Mouse (Mus musculus) kidney, adult 2 months (tissue): ENCODE measurements around the gene Ddias. TPM values are rescaled to one million over a fixed set of nuclear protein-coding genes. Genes with fewer than 3 reads are reported as not detected.
"Not testable (repeated sequence)": the region's sequence is repeated elsewhere in the genome, so short reads cannot be mapped to it uniquely, and the experiment has no call there.

Experiments used
- DNase-seq: peaks from one replicate; pipeline ENCODE4 v3.0.0; 2021
- H3K27ac ChIP-seq: fragments of 200-500 bp; 2 replicates; pipeline ENCODE4 v1.5.1; 2012; ENCODE audit warnings: low read depth, low read length, control low read depth, inconsistent platforms; ENCODE audit not compliant: insufficient read depth
- H3K27me3 ChIP-seq: fragments of 200-500 bp; replicated peaks from 2 replicates; pipeline ENCODE4 v1.6.1; 2012; ENCODE audit warnings: mild to moderate bottlenecking, moderate library complexity, low read length, inconsistent platforms; ENCODE audit not compliant: control insufficient read depth, insufficient read depth
- H3K36me3 ChIP-seq: fragments of 200-500 bp; 2 replicates; pipeline ENCODE4 v1.6.1; 2012; ENCODE audit warnings: mild to moderate bottlenecking, moderate library complexity, low read length, inconsistent platforms; ENCODE audit not compliant: control insufficient read depth, insufficient read depth
- H3K4me1 ChIP-seq: fragments of 200-500 bp; 2 replicates; pipeline ENCODE4 v1.6.1; 2011; ENCODE audit warnings: low read length; ENCODE audit not compliant: control insufficient read depth, insufficient read depth
- H3K4me3 ChIP-seq: fragments of 200-500 bp; 2 replicates; pipeline ENCODE4 v1.5.1; 2011; ENCODE audit warnings: mild to moderate bottlenecking, low read depth, low read length, control low read depth; ENCODE audit not compliant: insufficient read depth
- CTCF ChIP-seq: fragments of 200-500 bp; conservative IDR thresholded peaks from 2 replicates; pipeline ENCODE4 v1.5.1; 2011; ENCODE audit warnings: low read depth, mild to moderate bottlenecking, control low read depth, low read length, moderate library complexity, mixed read lengths; ENCODE audit not compliant: insufficient read depth, insufficient read length
- POLR2A ChIP-seq: fragments of 200-500 bp; IDR thresholded peaks from one replicate; pipeline ENCODE4 v1.6.1; 2011; ENCODE audit warnings: low read depth, low read length, control low read depth
- WGBS: fragments of 180-500 bp; shearing (Covaris S2); methylation state at CpG from one replicate; pipeline ENCODE4 v1.1.7; 2018; 5-methylcytosine and 5-hydroxymethylcytosine counted together
- polyA plus RNA-seq: library from polyadenylated mRNA; depleted of rRNA; stranded (reverse); fragments of >200 nt; gene quantifications from 2 replicates; pipeline ENCODE4 v1.2.3, GENCODE M21; 2012; rRNA removed

The Ddias gene
- polyA plus RNA-seq = 0.06 and 0.08 TPM in 2 replicates

DNA sequence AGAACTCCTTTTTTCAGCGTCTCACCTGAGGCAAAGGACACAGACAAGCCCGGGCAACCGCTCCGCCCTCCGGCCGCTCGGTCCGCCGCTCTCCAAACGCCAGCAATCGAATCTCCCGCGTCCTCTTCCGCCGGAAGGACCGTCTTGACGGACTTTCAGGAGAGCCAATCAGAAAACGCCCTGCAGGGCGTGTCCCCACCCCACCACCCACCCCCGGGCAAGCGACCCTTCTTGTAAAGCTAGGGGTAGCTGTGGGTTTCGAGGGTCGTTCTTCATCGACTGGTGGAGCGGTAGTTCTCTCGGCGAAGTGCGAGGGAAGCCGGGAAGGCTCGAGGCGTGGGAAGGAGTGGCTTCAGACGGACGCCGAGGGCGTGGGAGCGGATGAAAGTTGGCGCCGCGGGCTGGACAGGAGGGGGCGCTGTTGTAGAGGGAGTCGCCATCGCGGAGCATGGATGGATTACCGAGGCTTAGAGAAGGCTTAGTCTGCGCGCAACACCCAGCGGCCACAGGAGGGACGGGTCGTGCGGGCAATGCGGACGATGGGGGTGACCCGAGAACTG is at the start of gene Ddias, which contains the start of gene Prcp:
Gene Ddias (minus strand): TSS at position 132 of the 560 bp plus-strand sequence.
Gene Prcp (plus strand): TSS at position 355 of the 560 bp plus-strand sequence.
- Histone ChIP-seq H3K36me3 (no peaks in the 10 kb centered on the region), H3K27ac (peak within 1 kb of the TSS; percentile 88), H3K27me3 (no peaks in the 10 kb centered on the region), H3K4me3 (peak within 1 kb of the TSS; percentile 85), H3K4me1 (peaks cover 10% of the 10 kb centered on the region; the same call in 1 of the 2 replicates)
- peak; percentile 97 for DNase-seq
- TF ChIP-seq CTCF (peak; percentile 89), POLR2A (no peak)
- WGBS = under 1% methylated on average over 53 of the region's 53 CpGs

DNA sequence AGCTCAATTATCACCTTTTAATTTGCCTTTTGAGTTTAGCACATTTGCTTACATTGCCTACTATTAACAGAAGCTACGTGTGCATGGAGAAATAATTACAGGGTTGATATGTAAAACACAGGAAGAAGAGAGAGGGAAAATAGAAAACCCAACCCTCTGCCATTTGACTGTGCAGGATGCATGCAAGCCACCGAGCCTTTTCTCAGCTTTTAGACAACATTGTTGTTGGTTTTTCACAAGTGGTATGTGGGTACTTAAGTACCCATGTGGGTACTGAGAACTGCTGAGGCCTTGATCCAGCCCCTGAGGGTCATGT is 46.8 kb upstream of the Ddias start:
- no peak for DNase-seq

DNA sequence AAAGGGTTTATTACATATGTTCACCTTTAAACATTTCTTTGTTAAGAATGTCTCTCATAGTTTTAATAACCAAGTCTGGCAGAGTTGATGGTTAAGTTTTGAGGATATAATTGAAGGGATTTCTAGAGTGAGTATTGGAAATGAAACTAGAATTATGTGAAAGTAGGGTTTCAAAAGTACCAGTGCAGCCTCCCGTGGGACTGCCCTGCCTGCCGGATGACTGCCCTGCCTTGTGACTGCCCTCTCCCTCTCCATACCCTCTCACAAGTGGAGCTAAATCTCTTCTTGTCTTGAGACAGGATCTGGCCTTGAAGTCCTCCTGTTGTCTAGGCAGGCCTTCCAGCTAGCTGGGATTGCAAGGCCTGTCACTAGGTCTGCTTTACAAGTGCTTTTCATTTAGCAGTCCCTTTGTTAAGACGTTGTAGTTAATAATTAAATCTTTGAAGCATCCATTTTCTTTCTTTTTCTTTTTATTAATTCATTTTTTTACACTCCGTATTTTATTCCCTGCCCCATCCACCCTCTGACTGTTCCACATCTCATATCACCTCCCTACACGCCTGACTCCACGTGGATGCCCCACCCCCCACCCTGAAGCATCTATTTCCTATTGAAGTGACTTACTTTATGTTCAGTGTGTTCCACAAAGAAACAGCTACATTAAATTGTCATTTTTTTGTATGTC is 46.3 kb upstream of the Ddias start:
- no peak overlapping the region for H3K27ac ChIP-seq
- H3K4me3 ChIP-seq = no peak overlapping the region
- H3K36me3 ChIP-seq = no peaks in the 10 kb centered on the region; the same call in 1 of the 2 replicates
- no peaks in the 10 kb centered on the region for H3K27me3 ChIP-seq
- TF ChIP-seq POLR2A = no peak
- no peak for TF ChIP-seq CTCF
- no peak for DNase-seq
- 81% methylated on average over 6 of the region's 6 CpGs for WGBS
- no peaks in the 10 kb centered on the region for H3K4me1 ChIP-seq

More for the DNA sequence above, 46.8 kb upstream of the Ddias start:
- 73% methylated on average over 2 of the region's 2 CpGs for WGBS
- H3K27me3 ChIP-seq = no peaks in the 10 kb centered on the region
- H3K4me1 ChIP-seq = no peaks in the 10 kb centered on the region
- no peaks in the 10 kb centered on the region; the same call in 1 of the 2 replicates for H3K36me3 ChIP-seq
- no peak for TF ChIP-seq CTCF
- no peak overlapping the region for H3K27ac ChIP-seq
- H3K4me3 ChIP-seq = no peak overlapping the region

DNA sequence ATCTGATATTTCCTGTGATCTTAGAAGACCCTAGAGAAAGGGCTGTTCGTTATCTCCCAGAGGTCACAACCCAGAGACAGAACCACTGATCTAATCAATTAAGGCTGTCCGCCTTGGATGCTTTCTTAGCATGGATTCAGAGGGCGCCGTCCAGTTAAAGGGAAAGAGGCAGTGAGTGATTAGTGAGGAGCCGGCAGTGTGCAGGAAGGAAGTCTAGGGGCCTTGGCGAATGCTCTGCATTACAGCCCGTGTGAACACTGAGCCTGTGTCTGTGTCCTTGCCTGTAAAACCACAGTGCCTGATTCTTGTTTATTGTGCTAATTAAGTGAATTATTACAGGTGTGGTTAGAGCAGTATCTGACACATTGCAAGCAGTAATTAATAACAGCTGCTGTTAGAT is 30.2 kb upstream of the Ddias start:
- H3K36me3 ChIP-seq, H3K4me1 ChIP-seq, DNase-seq, H3K4me3 ChIP-seq, H3K27ac ChIP-seq, H3K27me3 ChIP-seq: not testable (repeated sequence)
- 54% methylated on average over 7 of the region's 7 CpGs for WGBS

DNA sequence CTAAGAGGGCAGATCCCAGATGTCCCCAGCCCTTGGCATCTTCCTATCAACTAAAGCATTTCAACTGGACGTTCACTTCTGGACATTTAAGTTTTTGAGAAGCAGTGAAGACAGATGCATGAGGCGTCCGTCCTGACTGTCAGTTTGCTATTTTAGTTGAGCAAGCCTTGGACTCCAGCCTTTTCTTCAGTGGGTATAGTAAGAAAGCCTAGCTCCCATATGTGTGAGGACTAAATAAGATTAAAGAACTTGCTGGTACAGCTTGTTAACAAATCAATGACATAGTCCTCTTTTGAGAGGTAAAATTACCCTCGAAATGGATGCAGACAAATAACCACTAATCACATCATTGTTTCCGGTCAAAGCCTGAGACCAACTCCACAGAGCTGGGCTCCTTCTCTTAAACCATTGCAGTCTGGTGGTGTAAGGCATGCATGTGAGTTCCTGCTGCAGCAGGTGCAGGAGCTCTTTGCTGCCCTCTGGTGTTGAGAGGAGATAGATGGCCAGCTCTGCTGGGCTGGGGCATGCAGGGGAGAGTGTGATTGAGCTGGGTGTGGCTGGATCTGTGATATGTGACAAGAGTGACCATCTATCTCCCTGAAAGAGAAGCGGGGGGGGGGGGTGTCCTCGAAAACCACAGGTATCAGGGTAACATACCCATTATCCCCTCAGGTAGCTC is 29.5 kb upstream of the Ddias start:
- 47% methylated on average over 7 of the region's 7 CpGs for WGBS
- H3K4me3 ChIP-seq = no peak overlapping the region
- H3K27me3 ChIP-seq = no peaks in the 10 kb centered on the region
- no peaks in the 10 kb centered on the region for H3K4me1 ChIP-seq
- no peaks in the 10 kb centered on the region for H3K36me3 ChIP-seq
- no peak for TF ChIP-seq POLR2A
- peak; percentile 89 for TF ChIP-seq CTCF
- DNase-seq = peak; percentile 69
- H3K27ac ChIP-seq = no peak overlapping the region

DNA sequence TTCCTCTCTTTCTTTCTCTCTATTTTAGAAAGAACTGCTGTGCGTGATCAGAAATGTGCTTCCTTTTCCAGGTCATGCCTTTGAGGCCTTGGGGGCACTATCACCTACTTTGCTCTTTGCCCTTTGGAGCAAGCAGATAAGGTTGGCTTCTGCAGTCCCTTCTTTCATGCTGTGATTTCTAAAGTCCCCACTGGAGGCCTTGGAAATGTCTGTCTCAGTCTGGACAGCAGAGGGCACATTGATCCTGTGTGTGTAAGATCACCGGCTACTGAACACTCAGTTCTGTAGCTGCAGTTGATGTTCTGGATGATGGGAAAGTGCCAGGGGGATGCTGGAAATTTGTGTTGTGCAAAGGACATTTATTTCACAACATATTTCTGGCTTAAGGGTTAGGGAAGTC is 23.0 kb upstream of the Ddias start:
- Histone ChIP-seq H3K4me3 (no peak overlapping the region), H3K36me3 (no peaks in the 10 kb centered on the region), H3K27me3 (no peaks in the 10 kb centered on the region), H3K4me1 (no peaks in the 10 kb centered on the region), H3K27ac (no peak overlapping the region)
- 44% methylated on average over 2 of the region's 2 CpGs for WGBS
- DNase-seq = peak; percentile 12
- TF ChIP-seq POLR2A (no peak), CTCF (peak; percentile 55)

DNA sequence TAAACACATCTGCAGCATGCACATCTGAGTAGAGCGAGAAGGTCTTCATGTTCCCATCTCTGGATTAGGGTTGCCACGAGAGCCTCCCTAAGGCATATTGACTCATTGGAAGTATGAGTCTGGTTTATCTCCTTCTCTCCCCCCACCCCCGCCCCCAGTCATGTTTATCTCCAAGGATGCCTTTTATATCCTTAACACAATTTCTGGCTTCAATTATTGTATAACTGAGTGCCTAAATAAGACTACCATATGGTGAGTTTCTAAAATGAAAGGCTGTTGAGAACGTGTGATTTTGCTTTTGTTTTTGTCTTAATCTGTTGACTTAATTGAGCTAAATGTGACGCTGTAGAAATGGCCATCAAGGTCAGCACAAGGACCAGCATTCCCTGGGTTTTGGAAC is 22.0 kb upstream of the Ddias start:
- DNase-seq = no peak
- TF ChIP-seq POLR2A (no peak), CTCF (no peak)

More for the DNA sequence above, 22.0 kb upstream of the Ddias start:
- no peak overlapping the region for H3K4me3 ChIP-seq
- H3K4me1 ChIP-seq = no peaks in the 10 kb centered on the region
- no peaks in the 10 kb centered on the region for H3K27me3 ChIP-seq
- WGBS = 87% methylated on average over 5 of the region's 5 CpGs
- H3K27ac ChIP-seq = no peak overlapping the region
- H3K36me3 ChIP-seq = no peaks in the 10 kb centered on the region
